Mouse (Mus musculus) brain, embryonic 14.5 days (tissue): Measurements from ENCODE around the gene Pex5.

Experiments
- CTCF ChIP-seq: fragments of 200-500 bp; IDR thresholded peaks from 2 replicates; pipeline ENCODE4 v1.5.1; 2012; ENCODE audit warnings: inconsistent platforms, mild to moderate bottlenecking, moderate library complexity, borderline replicate concordance; ENCODE audit not compliant: insufficient read depth, insufficient read length; ENCODE audit errors: extremely low read depth
- POLR2A ChIP-seq: fragments of 200-500 bp; IDR thresholded peaks from 2 replicates; pipeline ENCODE4 v1.6.1; 2012; ENCODE audit warnings: mild to moderate bottlenecking, inconsistent platforms, borderline replicate concordance; ENCODE audit not compliant: poor library complexity, insufficient read depth, insufficient read length, severe bottlenecking; ENCODE audit errors: extremely low read depth

- TF ChIP-seq CTCF (no peak), POLR2A (no peak)
These were observed 8.5 kb downstream of the Pex5 start for GRCm38 (mm10) chr6:124406326-124406725.
